In the genomic region with DNA sequence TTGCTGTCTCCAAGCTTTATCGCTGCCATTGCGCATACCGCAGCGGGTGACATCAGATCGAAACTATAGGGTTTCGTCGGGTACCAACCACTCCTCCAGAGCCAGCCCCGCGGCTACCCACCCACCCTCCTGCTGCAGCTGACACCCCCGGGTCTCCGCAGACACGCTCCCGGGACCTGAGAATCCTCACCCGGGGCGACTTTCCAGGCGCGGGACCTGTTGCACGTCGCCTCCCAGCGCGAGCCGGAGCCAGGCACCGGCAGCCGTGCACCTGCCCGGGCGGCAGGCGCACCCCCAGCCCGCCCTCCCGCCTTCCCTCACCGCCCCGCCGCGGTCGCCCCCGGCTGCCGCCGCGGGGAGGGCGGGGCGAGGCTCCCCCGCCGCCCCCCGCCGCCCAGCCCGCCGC, we compare ENCODE assay signal across 8 mouse cellular contexts.
DNase-seq lines count a peak whose midpoint lies in the region; ATAC-seq and TF ChIP-seq lines count a peak whose summit lies in the region.

No protein-coding gene starts in this region.

- H3K4me2 ChIP-seq in hindbrain, embryonic 14.5 days (replicated peaks), result peak overlapping the region; percentile 80
- H3K4me2 ChIP-seq in liver, embryonic 14.5 days (ENCODE audit: low read depth), result peak overlapping the region; percentile 60

- H3K9ac ChIP-seq in hindbrain, embryonic 14.5 days, result peak overlapping the region; percentile 74
- H3K9ac ChIP-seq in liver, embryonic 14.5 days (replicated peaks), result peak overlapping the region; percentile 53

- no peak for TF ChIP-seq EP300 in liver, embryonic 14.5 days (IDR thresholded peaks at IDR 0.05; ENCODE audit: low read depth)

- no peaks in the 10 kb centered on the region for H3K27me3 ChIP-seq in hindbrain, embryonic 14.5 days (ENCODE audit: control insufficient read depth, insufficient read depth, low read length)
- H3K27me3 ChIP-seq in liver, embryonic 14.5 days (ENCODE audit: control insufficient read depth, insufficient read depth, low read length), result peaks cover 53% of the 10 kb centered on the region

- H3K4me3 ChIP-seq in hindbrain, embryonic 14.5 days (replicated peaks; ENCODE audit: low read length), result peak overlapping the region; percentile 84
- peak overlapping the region; percentile 61 to 73 for H3K4me3 ChIP-seq in liver, embryonic 14.5 days (ENCODE audit: insufficient read depth in 1 of 2, low read depth in 2 of 2, low read length in 2 of 2)
- peak overlapping the region; percentile 88 for H3K4me3 ChIP-seq in olfactory bulb, adult 2 months (ENCODE audit: insufficient read depth, low read depth, low read length)

- no peaks in the 10 kb centered on the region for H3K9me3 ChIP-seq in hindbrain, embryonic 14.5 days (ENCODE audit: control insufficient read depth, low read length)
- no peaks in the 10 kb centered on the region for H3K9me3 ChIP-seq in liver, embryonic 14.5 days (ENCODE audit: control insufficient read depth, low read length)

- no peak for TF ChIP-seq POLR2A in olfactory bulb, adult 2 months (IDR thresholded peaks at IDR 0.05; ENCODE audit: insufficient read depth, low read depth, low read length)

- no peaks in the 10 kb centered on the region for H3K36me3 ChIP-seq in hindbrain, embryonic 14.5 days (replicated peaks; ENCODE audit: control insufficient read depth, insufficient read depth)
- H3K36me3 ChIP-seq in liver, embryonic 14.5 days (replicated peaks; ENCODE audit: control insufficient read depth, insufficient read depth, low read depth), result no peaks in the 10 kb centered on the region

- under 1% methylated on average over 44 of the region's 46 CpGs for WGBS in hindbrain, embryonic 14.5 days
- WGBS in liver, embryonic 14.5 days (ENCODE audit: insufficient replicate concordance), result under 1% methylated on average over 32 of the region's 46 CpGs
- WGBS in olfactory bulb, adult 2 months, result under 1% methylated on average over 33 of the region's 46 CpGs

- H3K4me1 ChIP-seq in hindbrain, embryonic 14.5 days (replicated peaks; ENCODE audit: control insufficient read depth, insufficient read depth, low read length), result peaks cover 14% of the 10 kb centered on the region; the same call in 1 of the 2 replicates
- peaks cover 0 to 7% of the 10 kb centered on the region in 2 experiments; a peak in 2 of 4 replicates for H3K4me1 ChIP-seq in liver, embryonic 14.5 days (replicated peaks; ENCODE audit: control insufficient read depth in 2 of 2, insufficient read depth in 2 of 2, low read length in 1 of 2)
- peaks cover 6% of the 10 kb centered on the region for H3K4me1 ChIP-seq in olfactory bulb, adult 2 months (ENCODE audit: control insufficient read depth, insufficient read depth, low read length)

- TF ChIP-seq CTCF in liver, embryonic 14.5 days (IDR thresholded peaks at IDR 0.05; ENCODE audit: low read depth), result no peak
- TF ChIP-seq CTCF in olfactory bulb, adult 2 months (IDR thresholded peaks at IDR 0.05; ENCODE audit: insufficient read depth, low read depth, low read length), result no peak

- H3K27ac ChIP-seq in hindbrain, embryonic 14.5 days, result peak overlapping the region; percentile 74
- no peak overlapping the region for H3K27ac ChIP-seq in liver, embryonic 14.5 days
- no peak overlapping the region for H3K27ac ChIP-seq in olfactory bulb, adult 2 months (ENCODE audit: insufficient read depth, low read depth, low read length)

- intact Hi-C loops in left cerebral cortex, postnatal 4 days (cut with DNase I), result no loop called here

- peak; percentile 31; the same call in 1 of the 2 replicates for ATAC-seq in erythroblast, adult 5-6 weeks (replicated peaks; ENCODE audit: low FRiP score, poor library complexity, severe bottlenecking)
- peak; percentile 39 for ATAC-seq in hindbrain, embryonic 14.5 days (ENCODE audit: low FRiP score)
- ATAC-seq in liver, embryonic 14.5 days (ENCODE audit: insufficient read depth), result peak; percentile 32; the same call in 1 of the 2 replicates

- peak; percentile 45 for DNase-seq in left cerebral cortex, postnatal 4 days
- DNase-seq in left cerebral cortex, adult 11 months (ENCODE audit: low spot score), result no peak
- DNase-seq in ZHBTc4 (ENCODE audit: low read depth, low spot score), result peak; percentile 64
- no peak for DNase-seq in hindbrain, embryonic 14.5 days (ENCODE audit: low spot score)
- DNase-seq in liver, embryonic 14.5 days (ENCODE audit: low read depth in 3 of 3, low spot score in 3 of 3), result no peak
- no peak for DNase-seq in T-cell, adult 2 months (ENCODE audit: low spot score)

Comparison
In these comparisons a context has a peak if more than half of its experiments do, and no peak if none do; other contexts are left out.
1. DNase-seq: peak in left cerebral cortex, postnatal 4 days (single experiment) and ZHBTc4 (single experiment); none in left cerebral cortex, adult 11 months (single experiment), hindbrain, embryonic 14.5 days (single experiment), liver, embryonic 14.5 days (0 of 3) and T-cell, adult 2 months (single experiment).
2. Peak in every context shown above with its lines, with median percentiles within 50 percentile points of each other: ATAC-seq and H3K4me3 ChIP-seq.